In the genomic region with DNA sequence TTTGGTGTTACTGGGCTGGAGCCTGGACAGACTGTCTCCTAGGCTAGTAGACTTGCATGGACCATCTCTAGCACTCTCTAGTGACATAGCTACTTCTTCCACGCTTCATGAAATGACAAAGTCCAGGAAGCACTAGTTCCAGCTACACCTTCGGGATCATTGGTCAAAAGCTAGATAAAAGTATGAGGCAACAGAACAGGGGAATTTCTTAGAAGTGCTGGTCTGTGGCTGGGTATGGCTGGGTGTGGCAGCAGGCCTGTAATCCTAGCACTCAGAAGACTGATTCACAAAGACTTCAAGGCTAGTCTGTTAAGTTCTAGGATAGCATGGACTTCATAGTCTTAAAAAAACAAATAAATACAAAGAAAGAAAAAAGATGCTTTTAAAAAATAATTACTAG, we compare ENCODE assay signal across 30 mouse cellular contexts. TPM values are rescaled to one million over a fixed set of nuclear protein-coding genes. Genes with fewer than 3 reads are reported as not detected.
DNase-seq lines count a peak whose midpoint lies in the region; ATAC-seq and TF ChIP-seq lines count a peak whose summit lies in the region.
"Had no signal": no experiment of that assay in that cellular context is flagged by ENCODE, and none has a peak within 500 bp of the region (broad histone marks: within the 10 kb centered on the region; RNA-seq: fewer than 3 reads in every experiment).

No protein-coding gene starts in this region.

- no peaks in the 10 kb centered on the region for H3K27me3 ChIP-seq in G1E (ENCODE audit: insufficient read depth, low read length)
- H3K27me3 ChIP-seq in MEL (ENCODE audit: control insufficient read depth in 1 of 2, insufficient read depth in 2 of 2, low read length in 2 of 2) = no peaks in the 10 kb centered on the region
- no peaks in the 10 kb centered on the region for H3K27me3 ChIP-seq in intestine, embryonic 16.5 days (replicated peaks; ENCODE audit: control insufficient read depth, insufficient read depth, low read length)
- no peaks in the 10 kb centered on the region for H3K27me3 ChIP-seq in liver, embryonic 16.5 days (ENCODE audit: control insufficient read depth, insufficient read depth, low read depth, low read length)
- no peaks in the 10 kb centered on the region for H3K27me3 ChIP-seq in hindbrain, embryonic 14.5 days (ENCODE audit: control insufficient read depth, insufficient read depth, low read length)
- H3K27me3 ChIP-seq: embryonic facial prominence, embryonic 15.5 days; forebrain, embryonic 13.5 days; heart, embryonic 15.5 days; limb, embryonic 15.5 days; lung, embryonic 15.5 days; neural tube, embryonic 13.5 days; Patski had no signal

- no peak for TF ChIP-seq RAD21 in MEL (IDR thresholded peaks at IDR 0.05; ENCODE audit: low read depth, low read length)

- no peak for TF ChIP-seq EP300 in MEL (IDR thresholded peaks at IDR 0.05; ENCODE audit: low read depth in 1 of 2, low read length in 2 of 2)

- peak overlapping the region; percentile 67 for H3K27ac ChIP-seq in MEL (ENCODE audit: control insufficient read depth, low read depth, low read length)
- peak overlapping the region; percentile 77 for H3K27ac ChIP-seq in intestine, embryonic 16.5 days (ENCODE audit: low read length)
- H3K27ac ChIP-seq in liver, embryonic 16.5 days (ENCODE audit: low read length) = peak overlapping the region; percentile 31; the same call in 1 of the 2 replicates
- no peak overlapping the region for H3K27ac ChIP-seq in hindbrain, embryonic 14.5 days
- H3K27ac ChIP-seq: embryonic facial prominence, embryonic 10.5 days; embryonic facial prominence, embryonic 15.5 days; forebrain, embryonic 13.5 days; heart, embryonic 10.5 days; heart, embryonic 15.5 days; hindbrain, postnatal 0 days; limb, embryonic 10.5 days; limb, embryonic 15.5 days; lung, embryonic 15.5 days; midbrain, embryonic 10.5 days; neural tube, embryonic 13.5 days had no signal

- peaks cover 61% of the 10 kb centered on the region for H3K4me1 ChIP-seq in G1E (ENCODE audit: insufficient read depth, low read depth, low read length)
- H3K4me1 ChIP-seq in MEL (ENCODE audit: control insufficient read depth in 1 of 2, insufficient read depth in 2 of 2, low read length in 2 of 2) = peaks cover 20 to 30% of the 10 kb centered on the region in 2 experiments
- peaks cover 12% of the 10 kb centered on the region for H3K4me1 ChIP-seq in intestine, embryonic 16.5 days (ENCODE audit: control insufficient read depth, insufficient read depth, low read length)
- H3K4me1 ChIP-seq in liver, embryonic 16.5 days (ENCODE audit: control insufficient read depth, low read depth, low read length) = peaks cover 24% of the 10 kb centered on the region
- peaks cover 15% of the 10 kb centered on the region; the same call in 1 of the 2 replicates for H3K4me1 ChIP-seq in hindbrain, embryonic 14.5 days (replicated peaks; ENCODE audit: control insufficient read depth, insufficient read depth, low read length)

- H3K4me3 ChIP-seq in G1E (ENCODE audit: low read depth, low read length) (peak overlapping the region; percentile 60; the same call in 1 of the 2 replicates), MEL (ENCODE audit: control insufficient read depth in 1 of 2, insufficient read depth in 1 of 2, low read depth in 2 of 2, low read length in 2 of 2) (no peak overlapping the region)
- no peak overlapping the region for H3K4me3 ChIP-seq in intestine, embryonic 16.5 days (ENCODE audit: low read length)
- no peak overlapping the region for H3K4me3 ChIP-seq in liver, embryonic 16.5 days (ENCODE audit: low read depth, low read length)
- no peak overlapping the region for H3K4me3 ChIP-seq in hindbrain, embryonic 14.5 days (replicated peaks; ENCODE audit: low read length)
- H3K4me3 ChIP-seq: embryonic facial prominence, embryonic 10.5 days; embryonic facial prominence, embryonic 15.5 days; forebrain, embryonic 13.5 days; heart, embryonic 10.5 days; heart, embryonic 15.5 days; limb, embryonic 10.5 days; limb, embryonic 15.5 days; lung, embryonic 15.5 days; midbrain, embryonic 10.5 days; neural tube, embryonic 13.5 days had no signal

- no peaks in the 10 kb centered on the region for H3K9me3 ChIP-seq in G1E (replicated peaks)
- no peaks in the 10 kb centered on the region for H3K9me3 ChIP-seq in MEL (replicated peaks; ENCODE audit: insufficient read depth, low read length)
- no peaks in the 10 kb centered on the region for H3K9me3 ChIP-seq in intestine, embryonic 16.5 days (ENCODE audit: control insufficient read depth, low read length)
- H3K9me3 ChIP-seq in liver, embryonic 16.5 days (replicated peaks; ENCODE audit: control insufficient read depth, low read length) = no peaks in the 10 kb centered on the region
- no peaks in the 10 kb centered on the region for H3K9me3 ChIP-seq in hindbrain, embryonic 14.5 days (ENCODE audit: control insufficient read depth, low read length)
- H3K9me3 ChIP-seq: embryonic facial prominence, embryonic 10.5 days; embryonic facial prominence, embryonic 15.5 days; forebrain, embryonic 13.5 days; heart, embryonic 10.5 days; heart, embryonic 15.5 days; limb, embryonic 10.5 days; limb, embryonic 15.5 days; lung, embryonic 15.5 days; midbrain, embryonic 10.5 days; neural tube, embryonic 13.5 days had no signal

- no peak for TF ChIP-seq POLR2A in MEL (IDR thresholded peaks at IDR 0.05; ENCODE audit: control insufficient read depth in 1 of 2, insufficient read depth in 1 of 2, low read depth in 1 of 2, low read length in 2 of 2, poor library complexity in 1 of 2)

- H3K79me2 ChIP-seq in MEL (ENCODE audit: control insufficient read depth, insufficient read depth, low read length, poor library complexity) = peaks cover 20% of the 10 kb centered on the region

- peak; percentile 47 for ATAC-seq in G1E (ENCODE audit: extremely low read depth, insufficient number of reproducible peaks, low FRiP score, poor library complexity, severe bottlenecking)
- ATAC-seq in intestine, embryonic 16.5 days = peak; percentile 71
- no peak for ATAC-seq in liver, embryonic 16.5 days (ENCODE audit: low read depth)
- ATAC-seq in hindbrain, embryonic 14.5 days (ENCODE audit: low FRiP score) = no peak
- ATAC-seq: forebrain, embryonic 13.5 days; hindbrain, postnatal 0 days; Patski had no signal

- H3K36me3 ChIP-seq in G1E (replicated peaks) = peaks cover 30% of the 10 kb centered on the region
- peaks cover 0 to 48% of the 10 kb centered on the region in 2 experiments; a peak in 2 of 4 replicates for H3K36me3 ChIP-seq in MEL (ENCODE audit: control insufficient read depth in 1 of 2, insufficient read depth in 2 of 2, low read length in 2 of 2)
- no peaks in the 10 kb centered on the region for H3K36me3 ChIP-seq in intestine, embryonic 16.5 days (ENCODE audit: control insufficient read depth, insufficient read depth, low read length)
- no peaks in the 10 kb centered on the region for H3K36me3 ChIP-seq in liver, embryonic 16.5 days (ENCODE audit: control insufficient read depth, insufficient read depth)
- peaks cover 9% of the 10 kb centered on the region; the same call in 1 of the 2 replicates for H3K36me3 ChIP-seq in hindbrain, embryonic 14.5 days (replicated peaks; ENCODE audit: control insufficient read depth, insufficient read depth)
- H3K36me3 ChIP-seq: embryonic facial prominence, embryonic 15.5 days; heart, embryonic 10.5 days; heart, embryonic 15.5 days; limb, embryonic 15.5 days; lung, embryonic 15.5 days had no signal

- DNase-seq in G1E (ENCODE audit: low spot score) = no peak
- peak; percentile 45 for DNase-seq in MEL (ENCODE audit: low read depth, low spot score)
- DNase-seq in urinary bladder, postnatal 4 days (ENCODE audit: low spot score in 2 of 2) = no peak
- no peak for DNase-seq in heart, adult 8-10 months (ENCODE audit: low spot score)
- no peak for DNase-seq in hindbrain, embryonic 14.5 days (ENCODE audit: low spot score)
- DNase-seq in kidney, adult 8-10 months = no peak
- DNase-seq: adrenal gland, postnatal 25 days; B cell, adult 2 months; cerebellum, adult 2 months; cerebellum, postnatal 14 days; gastrocnemius, postnatal 14 days; kidney, adult 11 months; layer of hippocampus, adult 9-11 months; spleen, adult 18-20 months; thymus, adult 2 months; thymus, postnatal 4 days had no signal

- peak overlapping the region; percentile 30; the same call in 1 of the 2 replicates for H3K4me2 ChIP-seq in intestine, embryonic 16.5 days (ENCODE audit: low read depth, low read length)
- no peak overlapping the region for H3K4me2 ChIP-seq in liver, embryonic 16.5 days (ENCODE audit: low read depth, low read length)
- H3K4me2 ChIP-seq in hindbrain, embryonic 14.5 days (replicated peaks) = no peak overlapping the region
- H3K4me2 ChIP-seq: embryonic facial prominence, embryonic 15.5 days; forebrain, embryonic 13.5 days; heart, embryonic 15.5 days; limb, embryonic 15.5 days; lung, embryonic 15.5 days; neural tube, embryonic 13.5 days had no signal

- 64% methylated on average over 2 of the region's 2 CpGs for WGBS in intestine, embryonic 16.5 days
- 17% methylated on average over 2 of the region's 2 CpGs for WGBS in liver, embryonic 16.5 days (ENCODE audit: insufficient replicate concordance)
- WGBS in hindbrain, embryonic 14.5 days = 93% methylated on average over 2 of the region's 2 CpGs

- TF ChIP-seq CTCF in G1E (IDR thresholded peaks at IDR 0.05; ENCODE audit: low read depth, low read length) (no peak), MEL (IDR thresholded peaks at IDR 0.05 in 2 of 3, conservative IDR thresholded peaks at IDR 0.05 in 1 of 3; ENCODE audit: control insufficient read depth in 1 of 3, insufficient read depth in 1 of 3, low read depth in 2 of 3, low read length in 3 of 3, poor library complexity in 1 of 3, severe bottlenecking in 1 of 3) (no peak)

- peak overlapping the region; percentile 26; the same call in 1 of the 2 replicates for H3K9ac ChIP-seq in MEL (ENCODE audit: control insufficient read depth, low read depth, low read length, poor library complexity, severe bottlenecking)
- no peak overlapping the region for H3K9ac ChIP-seq in intestine, embryonic 16.5 days (ENCODE audit: low read depth, low read length)
- no peak overlapping the region for H3K9ac ChIP-seq in liver, embryonic 16.5 days (ENCODE audit: low read depth, low read length)
- H3K9ac ChIP-seq in hindbrain, embryonic 14.5 days = no peak overlapping the region
- H3K9ac ChIP-seq: embryonic facial prominence, embryonic 15.5 days; forebrain, embryonic 13.5 days; heart, embryonic 15.5 days; limb, embryonic 15.5 days; lung, embryonic 15.5 days; neural tube, embryonic 13.5 days had no signal

RNA-seq across cellular contexts. Expression of gene Fam118b, which starts 4.2 kb away (rescaled TPM):
- total RNA-seq in G1E (2014; fragmentation: Nextera tagmentation) = 44.0 and 51.0 TPM in 2 replicates
- 36.8 and 38.7 TPM in 2 replicates for total RNA-seq in G1E (2017)
- 5.7 and 9.5 TPM in 2 replicates for polyA plus RNA-seq in G1E (2012)
- total RNA-seq in MEL (2012; rRNA removed) = 22.0 and 23.4 TPM in 2 replicates
- 10 to 100 TPM in 1 of 2 experiments, not detected in 1; 30.9 TPM for polyA plus RNA-seq in MEL (2012; ENCODE audit: insufficient read depth in 1 of 2, insufficient read length in 2 of 2, low read depth in 1 of 2, low replicate concordance in 2 of 2, missing spikeins in 1 of 2)
- 58.2 and 58.9 TPM in 2 replicates for polyA plus RNA-seq in intestine, embryonic 16.5 days (2015; fragmentation: Nextera tagmentation; extraction: Ambion mirVana)
- 9.9 TPM in 2 replicates for polyA plus RNA-seq in liver, embryonic 16.5 days (2015; fragmentation: Nextera tagmentation; extraction: Ambion mirVana)
- 10 to 100 TPM; 13.6 to 17.4 (median 14.5) TPM for total RNA-seq in heart, adult 8-10 months (2022)
- polyA plus RNA-seq in hindbrain, embryonic 14.5 days (2014; fragmentation: Nextera tagmentation; extraction: Ambion mirVana) = 55.5 and 55.9 TPM in 2 replicates

RNA-seq across cellular contexts. Expression of gene Rpusd4, which starts 4.2 kb away (rescaled TPM):
- total RNA-seq in G1E (2014; fragmentation: Nextera tagmentation) (17.7 and 24.0 TPM in 2 replicates), G1E (2017) (23.9 and 24.9 TPM in 2 replicates), MEL (2012; rRNA removed) (32.0 and 36.3 TPM in 2 replicates)
- polyA plus RNA-seq in G1E (2012) (2.1 and 3.1 TPM in 2 replicates), MEL (2012; ENCODE audit: insufficient read depth in 1 of 2, insufficient read length in 2 of 2, low read depth in 1 of 2, low replicate concordance in 2 of 2, missing spikeins in 1 of 2) (10 to 100 TPM in 1 of 2 experiments, not detected in 1; 40.9 TPM)
- 30.8 and 36.2 TPM in 2 replicates for polyA plus RNA-seq in intestine, embryonic 16.5 days (2015; fragmentation: Nextera tagmentation; extraction: Ambion mirVana)
- polyA plus RNA-seq in liver, embryonic 16.5 days (2015; fragmentation: Nextera tagmentation; extraction: Ambion mirVana) = 10.5 and 11.2 TPM in 2 replicates
- 10 to 100 TPM; 12.7 to 14.5 (median 13.7) TPM for total RNA-seq in heart, adult 8-10 months (2022)
- 18.2 and 20.2 TPM in 2 replicates for polyA plus RNA-seq in hindbrain, embryonic 14.5 days (2014; fragmentation: Nextera tagmentation; extraction: Ambion mirVana)

RNA-seq across cellular contexts. Expression of gene Foxred1, which starts 52.6 kb away (rescaled TPM):
- 11.9 and 13.5 TPM in 2 replicates for total RNA-seq in G1E (2014; fragmentation: Nextera tagmentation)
- total RNA-seq in G1E (2017) = 31.1 and 39.2 TPM in 2 replicates
- 8.4 and 11.4 TPM in 2 replicates for polyA plus RNA-seq in G1E (2012)
- 35.6 and 42.4 TPM in 2 replicates for total RNA-seq in MEL (2012; rRNA removed)
- 10 to 100 TPM in 1 of 2 experiments, not detected in 1; 39.0 TPM for polyA plus RNA-seq in MEL (2012; ENCODE audit: insufficient read depth in 1 of 2, insufficient read length in 2 of 2, low read depth in 1 of 2, low replicate concordance in 2 of 2, missing spikeins in 1 of 2)
- 41.7 and 46.3 TPM in 2 replicates for polyA plus RNA-seq in intestine, embryonic 16.5 days (2015; fragmentation: Nextera tagmentation; extraction: Ambion mirVana)
- polyA plus RNA-seq in liver, embryonic 16.5 days (2015; fragmentation: Nextera tagmentation; extraction: Ambion mirVana) = 20.2 and 20.5 TPM in 2 replicates
- 10 to 100 TPM; 74.4 to 89.0 (median 78.8) TPM for total RNA-seq in heart, adult 8-10 months (2022)
- 36.2 and 40.4 TPM in 2 replicates for polyA plus RNA-seq in hindbrain, embryonic 14.5 days (2014; fragmentation: Nextera tagmentation; extraction: Ambion mirVana)

Comparison
In these comparisons a context has a peak if more than half of its experiments do, and no peak if none do; other contexts are left out.
1. ATAC-seq: peak in G1E (single experiment) and intestine, embryonic 16.5 days (single experiment); none in liver, embryonic 16.5 days (single experiment) and hindbrain, embryonic 14.5 days (single experiment).